Mouse (Mus musculus) olfactory bulb, adult 2 months (tissue): Measurements from ENCODE around the gene Prss42.

Experiments used
- CTCF ChIP-seq: fragments of 200-500 bp; IDR thresholded peaks from 2 replicates; pipeline ENCODE4 v1.5.1; 2012; ENCODE audit warnings: low read depth, mild to moderate bottlenecking, low read length, moderate library complexity; ENCODE audit not compliant: insufficient read depth
- POLR2A ChIP-seq: fragments of 200-500 bp; IDR thresholded peaks from 2 replicates; pipeline ENCODE4 v1.6.1; 2012; ENCODE audit warnings: mild to moderate bottlenecking, low read depth, low read length, moderate library complexity; ENCODE audit not compliant: insufficient read depth

GRCm38 (mm10) chr9:110825832-110826231 lies 27.9 kb downstream of the Prss42 start:
- TF ChIP-seq CTCF (no peak), POLR2A (no peak)
